Mouse (Mus musculus) lung, embryonic 16.5 days (tissue): ENCODE data around the gene Hsd17b3. TPM values are rescaled to one million over a fixed set of nuclear protein-coding genes. Genes with fewer than 3 reads are reported as not detected.

Experiments used
- ATAC-seq: fragments of 200-750 bp; cut with Nextera tagmentation; 2 replicates; pipeline ENCODE4 v1.8.0; 2017; ENCODE audit warnings: low read depth, mild to moderate bottlenecking, moderate library complexity
- H3K27ac ChIP-seq: fragments of 300-500 bp; sonication (generic); 2 replicates; pipeline ENCODE4 v1.5.1; 2014; ENCODE audit warnings: mild to moderate bottlenecking, control low read depth, low read length
- H3K27me3 ChIP-seq: fragments of 300-500 bp; sonication (generic); 2 replicates; pipeline ENCODE4 v1.6.1; 2014; ENCODE audit warnings: low read depth, low read length, mixed read lengths; ENCODE audit not compliant: control insufficient read depth, insufficient read depth
- H3K36me3 ChIP-seq: fragments of 300-500 bp; sonication (generic); 2 replicates; pipeline ENCODE4 v1.6.1; 2014; ENCODE audit warnings: low read length; ENCODE audit not compliant: control insufficient read depth, insufficient read depth
- H3K4me1 ChIP-seq: fragments of 300-500 bp; sonication (generic); replicated peaks from 2 replicates; pipeline ENCODE4 v1.6.1; 2014; ENCODE audit warnings: low read length, mixed read lengths; ENCODE audit not compliant: control insufficient read depth, insufficient read depth
- H3K4me2 ChIP-seq: fragments of 300-500 bp; sonication (generic); 2 replicates; pipeline ENCODE4 v1.6.1; 2014; ENCODE audit warnings: low read depth, low read length, control low read depth
- H3K4me3 ChIP-seq: fragments of 300-500 bp; sonication (generic); 2 replicates; pipeline ENCODE4 v1.5.1; 2014; ENCODE audit warnings: mild to moderate bottlenecking, low read length, control low read depth
- H3K9ac ChIP-seq: fragments of 300-500 bp; sonication (generic); 2 replicates; pipeline ENCODE4 v1.6.1; 2014; ENCODE audit warnings: low read length, control low read depth
- H3K9me3 ChIP-seq: fragments of 300-500 bp; sonication (generic); 2 replicates; pipeline ENCODE4 v1.6.1; 2016; ENCODE audit warnings: low read length; ENCODE audit not compliant: control insufficient read depth
- WGBS: fragments of 180-500 bp; shearing (Covaris S2); extraction: QIAGEN DNeasy Blood & Tissue Kit; methylation state at CpG from one replicate; pipeline ENCODE4 v1.1.7; 2014; 5-methylcytosine and 5-hydroxymethylcytosine counted together
- polyA plus RNA-seq: library from polyadenylated mRNA; unstranded; fragments of >200 nt; fragmentation: Nextera tagmentation; extraction: Ambion mirVana; gene quantifications from 2 replicates; pipeline ENCODE4 v1.2.1, GENCODE M21; 2015

Hsd17b3 gene
- polyA plus RNA-seq, 1 experiment from 2014 or later, result not detected

DNA sequence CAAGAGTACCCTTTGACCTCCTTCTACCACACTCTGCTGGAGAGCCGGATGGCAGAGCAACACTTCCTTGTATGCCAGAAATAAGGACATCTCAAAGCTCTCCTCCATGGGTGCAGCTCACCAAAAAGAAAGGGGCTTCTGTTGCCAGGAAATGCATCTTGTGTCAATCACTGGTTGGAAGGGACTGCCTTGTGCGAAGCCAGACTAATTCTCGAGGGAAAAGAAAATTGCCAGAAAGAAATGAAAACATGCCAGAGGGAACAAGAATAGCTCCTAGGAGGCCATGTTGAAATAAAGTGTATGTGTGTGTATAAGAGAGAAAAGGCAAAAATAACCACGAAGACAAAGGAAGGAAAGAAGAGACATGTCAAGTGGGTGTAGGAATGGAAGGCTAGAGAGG, 73.0 kb downstream of the Hsd17b3 start:
- no peak overlapping the region for H3K4me2 ChIP-seq
- WGBS, result 52% methylated on average over 4 of the region's 4 CpGs
- no peaks in the 10 kb centered on the region for H3K9me3 ChIP-seq
- ATAC-seq, result no peak
- H3K4me3 ChIP-seq, result no peak overlapping the region
- H3K27me3 ChIP-seq, result no peaks in the 10 kb centered on the region
- H3K27ac ChIP-seq, result no peak overlapping the region
- peaks cover 9% of the 10 kb centered on the region for H3K4me1 ChIP-seq
- H3K36me3 ChIP-seq, result no peaks in the 10 kb centered on the region
- no peak overlapping the region for H3K9ac ChIP-seq

DNA sequence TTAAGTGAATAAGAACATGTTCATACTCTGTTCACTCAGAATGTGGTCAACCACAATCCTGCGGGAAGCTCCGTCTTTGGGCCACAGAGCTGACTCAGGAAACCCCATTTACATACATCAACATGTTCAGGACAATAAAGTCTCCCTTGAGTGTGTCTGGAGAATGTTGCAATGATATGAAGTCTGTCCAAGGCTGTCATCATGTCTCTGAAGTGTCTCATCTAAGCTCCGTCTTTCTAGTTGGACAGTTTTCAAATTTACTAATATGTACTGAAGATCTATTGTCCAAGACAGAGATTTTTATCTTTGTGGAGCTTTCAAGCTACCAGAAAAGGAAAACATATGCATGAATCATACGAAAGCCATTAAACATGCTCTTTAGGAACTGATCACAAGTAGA, 77.9 kb downstream of the Hsd17b3 start:
- Histone ChIP-seq H3K9ac (no peak overlapping the region), H3K27me3 (no peaks in the 10 kb centered on the region), H3K4me3 (no peak overlapping the region), H3K9me3 (no peaks in the 10 kb centered on the region), H3K4me2 (no peak overlapping the region), H3K36me3 (no peaks in the 10 kb centered on the region), H3K27ac (no peak overlapping the region; the same call in 1 of the 2 replicates), H3K4me1 (peaks cover 8% of the 10 kb centered on the region)
- WGBS, result 50% methylated on average over 4 of the region's 4 CpGs
- ATAC-seq, result peak; percentile 59; the same call in 1 of the 2 replicates

Other genes with a start within 250 kb of the Hsd17b3 start
- gene Slc35d2, start 40.1 kb upstream of the Hsd17b3 start, polyA plus RNA-seq, result 5.1 and 6.9 TPM in 2 replicates
- gene Zfp367, start 64.0 kb upstream of the Hsd17b3 start, polyA plus RNA-seq, result 22.9 and 24.1 TPM in 2 replicates
- 16.5 and 18.0 TPM in 2 replicates for gene Habp4, start 72.6 kb upstream of the Hsd17b3 start, polyA plus RNA-seq
- gene Cdc14b, start 186.1 kb upstream of the Hsd17b3 start, polyA plus RNA-seq, result 8.6 and 8.7 TPM in 2 replicates
- 60.9 and 62.4 TPM in 2 replicates for gene Aaed1, start 223.5 kb upstream of the Hsd17b3 start, polyA plus RNA-seq